Mouse (Mus musculus) limb, embryonic 13.5 days (tissue): ENCODE data around the gene Rfx2. TPM values are rescaled to one million over a fixed set of nuclear protein-coding genes. Genes with fewer than 3 reads are reported as not detected.
A peak's percentile ranks its signal among the peaks of the same experiment; 100 is the strongest.

Experiments
- ATAC-seq: fragments of 200-750 bp; cut with Nextera tagmentation; 2 replicates; pipeline ENCODE4 v1.8.0; 2017; ENCODE audit warnings: low read depth, moderate number of reproducible peaks, moderate TSS enrichment; ENCODE audit not compliant: low FRiP score
- H3K27ac ChIP-seq: fragments of 300-500 bp; sonication (generic); 2 replicates; pipeline ENCODE4 v1.5.1; 2015; ENCODE audit warnings: inconsistent platforms, mild to moderate bottlenecking, moderate library complexity
- H3K27me3 ChIP-seq: fragments of 300-500 bp; sonication (generic); 2 replicates; pipeline ENCODE4 v1.6.1; 2015; ENCODE audit warnings: mild to moderate bottlenecking, inconsistent platforms
- H3K36me3 ChIP-seq: fragments of 300-500 bp; sonication (generic); 2 replicates; pipeline ENCODE4 v1.6.1; 2015; ENCODE audit warnings: inconsistent platforms, mild to moderate bottlenecking, moderate library complexity
- H3K4me1 ChIP-seq: fragments of 300-500 bp; sonication (generic); 2 replicates; pipeline ENCODE4 v1.6.1; 2015; ENCODE audit warnings: inconsistent platforms
- H3K4me2 ChIP-seq: fragments of 300-500 bp; sonication (generic); replicated peaks from 2 replicates; pipeline ENCODE4 v1.6.1; 2015; ENCODE audit warnings: inconsistent platforms, mild to moderate bottlenecking, moderate library complexity
- H3K4me3 ChIP-seq: fragments of 300-500 bp; sonication (generic); 2 replicates; pipeline ENCODE4 v1.5.1; 2015; ENCODE audit warnings: moderate library complexity, mild to moderate bottlenecking, inconsistent platforms
- H3K9ac ChIP-seq: fragments of 300-500 bp; sonication (generic); 2 replicates; pipeline ENCODE4 v1.6.1; 2015; ENCODE audit warnings: mild to moderate bottlenecking, inconsistent platforms
- H3K9me3 ChIP-seq: fragments of 300-500 bp; sonication (generic); 2 replicates; pipeline ENCODE4 v1.6.1; 2016; ENCODE audit warnings: inconsistent platforms
- WGBS: fragments of 180-500 bp; shearing (Covaris S2); methylation state at CpG from one replicate; pipeline ENCODE4 v1.1.7; 2015; 5-methylcytosine and 5-hydroxymethylcytosine counted together
- polyA plus RNA-seq: library from polyadenylated mRNA; unstranded; fragments of >200 nt; fragmentation: Nextera tagmentation; extraction: Ambion mirVana; gene quantifications from 2 replicates; pipeline ENCODE4 v1.2.1, GENCODE M21; 2015

Rfx2 gene
- polyA plus RNA-seq, 1 experiment from 2014 or later, result 4.5 TPM

DNA sequence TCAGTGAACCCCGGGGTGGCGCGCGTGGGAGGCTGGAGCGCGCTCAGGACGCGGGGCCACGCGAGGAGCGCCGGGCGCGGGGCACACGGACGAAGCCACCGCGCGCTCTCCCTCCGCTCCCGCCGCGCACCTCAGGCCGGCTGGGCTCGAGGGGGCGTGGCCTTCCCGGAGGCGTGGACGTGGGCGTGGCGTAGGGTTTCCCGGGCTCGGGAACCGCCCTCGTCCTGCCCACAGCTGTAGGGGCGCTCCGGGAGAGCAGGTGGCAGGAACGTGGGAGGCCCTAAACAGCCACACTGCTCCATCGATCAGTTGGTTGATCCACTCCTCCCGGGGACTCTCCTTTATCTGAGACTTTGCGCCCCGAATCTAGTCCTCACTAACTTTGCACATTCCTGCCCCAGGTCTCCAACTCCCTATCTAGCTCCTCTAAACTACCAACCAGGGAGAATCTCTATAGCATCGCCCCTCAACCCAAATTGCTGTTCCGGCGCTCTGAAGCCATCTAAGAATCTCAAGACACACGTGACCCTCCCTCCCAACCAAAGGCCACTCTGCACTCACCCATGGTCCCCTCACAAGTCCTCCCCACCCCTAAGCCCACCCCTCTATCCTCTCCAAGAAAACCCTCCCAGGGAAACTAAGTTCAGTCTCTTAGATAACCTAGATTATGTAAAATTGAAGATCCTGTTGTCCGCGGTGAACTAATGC, 73.2 kb downstream of the Rfx2 start, which contains the start of gene Nrtn:
Nrtn (minus strand) TSS at position 115 of the 708 bp plus-strand sequence.
- H3K4me2 ChIP-seq, result peak within 1 kb of the TSS; percentile 98
- peaks cover 62% of the 10 kb centered on the region for H3K4me1 ChIP-seq
- peak; percentile 52 for ATAC-seq
- H3K27me3 ChIP-seq, result peaks cover 56% of the 10 kb centered on the region
- H3K9me3 ChIP-seq, result no peaks in the 10 kb centered on the region
- WGBS, result under 1% methylated on average over 43 of the region's 48 CpGs
- H3K4me3 ChIP-seq, result peak within 1 kb of the TSS; percentile 59
- H3K27ac ChIP-seq, result no peak within 1 kb of the TSS
- peak within 1 kb of the TSS; percentile 78 for H3K9ac ChIP-seq
- H3K36me3 ChIP-seq, result no peaks in the 10 kb centered on the region

DNA sequence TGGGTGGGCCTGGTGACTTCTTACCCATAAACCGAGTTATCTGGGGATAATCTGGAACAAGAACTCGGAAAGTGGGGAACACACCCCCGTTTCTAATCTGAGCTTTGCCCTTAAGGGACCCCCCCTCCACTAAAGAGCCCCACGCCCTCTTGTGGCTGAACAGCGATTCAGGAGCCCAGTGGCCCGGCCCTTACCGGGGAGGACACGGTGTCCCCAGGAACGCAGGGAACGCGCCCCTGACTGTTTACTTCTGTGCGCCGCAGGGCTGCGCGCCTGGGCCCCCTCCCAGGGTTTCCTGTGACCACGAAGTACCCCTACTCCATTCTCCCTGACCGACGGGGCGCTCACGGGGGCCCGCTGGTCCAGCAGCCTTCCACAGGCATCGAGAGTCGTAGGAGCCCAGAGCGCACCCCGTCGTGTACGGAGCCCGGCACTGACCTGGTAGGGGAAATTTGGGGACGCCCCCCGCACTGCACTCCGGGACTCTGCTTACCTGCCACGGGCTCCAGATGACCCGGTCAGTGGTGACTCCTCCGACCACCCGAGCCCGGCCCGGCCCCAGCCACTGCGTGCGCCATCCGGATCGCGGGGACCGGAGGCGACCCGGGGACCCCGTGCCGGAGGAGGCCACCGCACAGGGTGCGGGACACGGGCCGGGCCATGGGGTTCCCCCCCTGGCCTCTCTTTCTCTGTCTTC, 74.0 kb downstream of the Rfx2 start:
- ATAC-seq, result peak; percentile 8; the same call in 1 of the 2 replicates
- Histone ChIP-seq H3K4me1 (peaks cover 58% of the 10 kb centered on the region), H3K9ac (peak overlapping the region; percentile 78), H3K4me2 (peak overlapping the region; percentile 98), H3K36me3 (no peaks in the 10 kb centered on the region), H3K4me3 (peak overlapping the region; percentile 59), H3K9me3 (no peaks in the 10 kb centered on the region), H3K27ac (no peak overlapping the region), H3K27me3 (peaks cover 63% of the 10 kb centered on the region)
- 1% methylated on average over 50 of the region's 51 CpGs for WGBS

DNA sequence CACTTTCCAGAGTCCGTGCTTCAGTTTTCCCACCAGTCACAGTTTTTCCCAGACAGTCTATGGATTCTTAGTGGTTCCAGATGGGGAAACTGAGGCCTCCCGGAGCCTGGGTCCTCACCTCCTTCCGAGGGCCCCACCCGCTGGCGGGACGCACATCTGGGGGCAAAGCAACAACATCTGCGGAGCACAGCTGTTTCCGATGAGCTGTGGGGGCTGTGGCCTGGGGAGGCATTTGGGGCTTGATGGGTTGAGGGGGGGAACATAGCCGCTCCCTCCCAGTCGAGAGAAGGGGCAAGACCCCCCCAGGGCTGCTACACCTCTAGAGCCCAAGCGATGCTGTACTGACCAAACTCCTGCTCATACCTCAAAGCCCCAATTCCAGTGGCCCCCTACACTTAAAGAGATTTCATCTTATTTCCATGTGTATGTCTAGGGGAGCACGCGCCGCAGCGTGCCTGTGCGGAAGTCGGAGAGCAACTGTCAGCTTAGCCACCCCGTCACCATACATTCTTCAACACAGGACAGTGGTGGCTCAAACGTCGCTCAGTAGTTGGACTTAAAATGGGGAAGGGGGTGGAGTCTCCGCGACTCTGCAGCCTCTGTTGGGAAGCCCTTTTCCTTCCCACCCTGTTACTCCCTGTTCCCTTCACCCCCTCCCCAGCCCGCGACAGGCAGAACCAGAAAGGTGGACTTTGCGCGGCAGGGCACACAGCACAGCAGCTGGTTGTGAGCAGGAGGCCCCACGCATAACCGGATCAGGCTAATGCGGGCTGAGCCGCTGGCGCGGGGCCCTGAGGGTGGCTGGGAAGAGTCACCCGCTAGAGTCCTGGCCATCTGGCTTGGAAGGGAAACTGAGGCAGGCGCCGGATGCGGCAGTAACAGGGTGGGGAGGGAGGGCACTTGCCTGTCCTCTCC, 76.3 kb downstream of the Rfx2 start:
- no peak for ATAC-seq
- 14% methylated on average over 36 of the region's 36 CpGs for WGBS
- peak overlapping the region; percentile 13; the same call in 1 of the 2 replicates for H3K9ac ChIP-seq
- H3K4me2 ChIP-seq, result peak overlapping the region; percentile 35; the same call in 1 of the 2 replicates
- peaks cover 47% of the 10 kb centered on the region for H3K4me1 ChIP-seq
- peaks cover 84% of the 10 kb centered on the region for H3K27me3 ChIP-seq
- H3K27ac ChIP-seq, result no peak overlapping the region
- H3K9me3 ChIP-seq, result no peaks in the 10 kb centered on the region
- peak overlapping the region; percentile 13; the same call in 1 of the 2 replicates for H3K4me3 ChIP-seq
- peaks cover 6% of the 10 kb centered on the region for H3K36me3 ChIP-seq

DNA sequence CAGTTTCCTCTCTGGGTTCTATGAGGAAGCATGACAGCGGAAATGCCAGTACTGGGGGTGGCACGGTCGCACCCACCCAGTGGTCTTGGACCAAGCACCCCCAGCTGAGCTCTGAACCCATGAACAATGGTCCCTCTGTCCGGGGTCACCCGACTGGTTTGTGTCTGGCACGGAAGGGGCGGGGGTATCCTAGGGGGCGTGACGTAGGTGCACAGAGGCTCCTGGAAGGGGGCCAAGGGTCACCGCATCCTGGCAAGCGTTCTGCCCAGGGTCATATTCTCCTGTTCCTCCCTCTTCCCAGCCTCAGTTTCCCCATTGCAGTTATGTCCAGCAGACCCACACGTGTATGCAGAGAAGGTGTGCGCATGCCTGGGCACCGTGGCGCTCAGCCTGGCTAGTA, 77.4 kb downstream of the Rfx2 start:
- 31% methylated on average over 15 of the region's 15 CpGs for WGBS
- no peak overlapping the region for H3K27ac ChIP-seq
- peaks cover 84% of the 10 kb centered on the region for H3K27me3 ChIP-seq
- no peak overlapping the region for H3K4me3 ChIP-seq
- H3K4me1 ChIP-seq, result peaks cover 39% of the 10 kb centered on the region
- ATAC-seq, result no peak
- H3K9me3 ChIP-seq, result no peaks in the 10 kb centered on the region
- H3K36me3 ChIP-seq, result peaks cover 6% of the 10 kb centered on the region
- peak overlapping the region; percentile 11; the same call in 1 of the 2 replicates for H3K4me2 ChIP-seq
- no peak overlapping the region for H3K9ac ChIP-seq

DNA sequence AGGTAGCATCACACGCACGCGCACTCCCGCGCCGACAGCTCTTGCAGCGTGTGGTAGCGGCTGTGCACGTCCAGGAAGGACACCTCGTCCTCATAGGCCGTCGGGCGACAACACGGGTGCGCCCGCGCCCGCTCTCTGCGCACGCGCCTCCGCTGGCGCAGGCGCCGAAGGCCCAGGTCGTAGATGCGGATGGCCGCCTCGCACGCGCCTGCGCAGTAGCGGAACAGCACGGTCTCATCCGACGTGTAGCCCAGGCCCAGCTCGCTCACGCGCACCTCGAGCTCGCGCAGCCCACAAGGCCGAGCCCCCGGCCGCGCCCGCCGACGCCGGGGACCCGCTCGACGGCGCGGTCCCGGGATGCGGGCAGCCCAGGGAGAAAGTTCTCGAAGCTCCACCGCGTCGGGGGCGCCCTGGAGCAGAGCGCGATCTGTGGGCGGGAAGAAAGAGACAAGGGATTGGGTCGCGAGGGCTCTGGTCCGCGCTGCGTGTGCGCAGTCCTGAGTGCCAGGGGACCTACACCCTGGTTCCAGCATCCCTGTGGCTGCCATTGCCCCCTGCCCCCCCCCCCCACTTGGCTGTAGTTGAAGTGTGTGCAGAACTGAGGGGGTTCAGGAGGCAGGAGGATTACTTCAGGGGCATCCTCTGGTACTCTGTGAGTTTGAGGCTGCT, 79.3 kb downstream of the Rfx2 start:
- ATAC-seq, result peak; percentile 64; the same call in 1 of the 2 replicates

DNA sequence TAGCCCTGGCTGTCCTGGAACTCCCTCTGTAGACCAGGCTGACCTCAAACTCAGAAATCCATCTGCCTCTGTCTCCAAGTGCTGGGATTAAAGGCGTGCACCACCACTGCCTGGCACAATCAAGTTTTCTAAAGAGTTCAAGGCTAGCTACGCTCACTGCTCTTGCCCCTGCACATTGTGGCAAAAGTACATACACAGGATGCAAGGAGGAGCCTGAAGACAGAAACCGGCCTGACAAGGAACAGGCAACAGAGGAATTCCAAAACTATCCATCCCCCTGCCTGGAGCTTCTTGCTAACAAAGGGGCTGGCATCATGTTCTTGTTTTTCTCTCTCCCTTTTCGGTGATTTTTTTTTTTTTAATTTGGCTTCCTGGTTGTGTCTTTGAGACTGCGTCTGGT, 86.6 kb downstream of the Rfx2 start:
- H3K36me3 ChIP-seq, result no peaks in the 10 kb centered on the region
- whole genome bisulfite sequencing, result 64% methylated on average over 5 of the region's 5 CpGs
- ATAC-seq, result no peak
- no peaks in the 10 kb centered on the region for H3K4me1 ChIP-seq
- H3K27me3 ChIP-seq, result no peaks in the 10 kb centered on the region
- no peak overlapping the region for H3K27ac ChIP-seq
- H3K9me3 ChIP-seq, result no peaks in the 10 kb centered on the region
- H3K9ac ChIP-seq, result no peak overlapping the region
- no peak overlapping the region for H3K4me3 ChIP-seq
- no peak overlapping the region for H3K4me2 ChIP-seq

More for the DNA sequence above, 79.3 kb downstream of the Rfx2 start:
- Histone ChIP-seq H3K27me3 (peaks cover 67% of the 10 kb centered on the region), H3K4me2 (peak overlapping the region; percentile 55), H3K36me3 (peaks cover 6% of the 10 kb centered on the region), H3K4me3 (peak overlapping the region; percentile 34), H3K4me1 (peaks cover 22% of the 10 kb centered on the region), H3K9me3 (no peaks in the 10 kb centered on the region), H3K9ac (no peak overlapping the region; the same call in 1 of the 2 replicates), H3K27ac (no peak overlapping the region)
- 25% methylated on average over 71 of the region's 71 CpGs for WGBS

DNA sequence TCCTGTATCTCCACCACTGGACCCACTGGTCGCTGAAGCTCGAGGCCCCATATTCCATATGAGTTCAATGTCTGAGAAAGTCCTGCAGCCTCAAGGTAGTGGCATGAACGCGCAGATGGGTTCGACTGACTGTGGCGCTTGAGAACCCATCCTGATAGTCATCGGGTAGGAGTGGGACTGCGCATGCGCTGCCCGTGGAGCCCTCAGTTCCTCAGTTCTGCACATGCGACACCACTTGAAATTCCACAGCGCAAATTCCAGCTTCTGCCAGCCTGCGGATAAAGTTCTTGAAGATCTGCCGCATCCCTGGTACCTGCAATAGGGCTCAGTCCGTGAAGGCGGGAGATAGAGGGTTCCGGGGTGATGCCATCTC, 90.0 kb downstream of the Rfx2 start:
- ATAC-seq, result no peak
- no peak overlapping the region for H3K9ac ChIP-seq
- 79% methylated on average over 17 of the region's 17 CpGs for WGBS

DNA sequence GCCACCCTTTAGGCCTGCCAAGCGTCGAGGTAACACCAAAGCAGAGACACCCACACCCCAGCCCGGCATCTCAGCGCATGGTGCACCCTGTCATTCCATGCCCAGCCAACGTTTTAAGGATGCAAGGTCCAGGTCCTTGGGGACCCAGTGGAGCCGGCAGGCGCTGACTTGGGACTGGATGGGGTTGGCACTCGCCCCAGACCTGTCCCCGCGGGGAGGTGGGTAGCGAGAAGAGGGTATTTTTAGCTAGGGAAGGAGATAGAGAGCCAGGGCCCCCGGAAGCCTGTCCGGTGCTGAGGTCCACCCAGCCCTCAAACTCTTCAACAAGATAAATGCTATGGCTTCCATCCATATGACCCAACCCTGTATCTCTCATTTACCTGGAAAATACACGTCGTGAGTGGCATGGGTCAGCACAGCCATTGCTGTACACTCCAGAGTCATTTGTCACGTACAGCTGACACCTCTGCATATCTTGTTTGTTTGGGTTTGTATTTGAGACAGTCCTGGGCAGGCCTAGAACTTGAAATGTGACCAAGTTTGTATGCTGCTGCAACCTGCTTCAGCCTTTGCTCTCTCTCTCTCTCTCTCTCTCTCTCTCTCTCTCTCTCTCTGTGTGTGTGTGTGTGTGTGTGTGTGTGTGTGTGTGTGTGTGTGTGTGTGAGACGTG, 90.6 kb downstream of the Rfx2 start:
- WGBS, result 82% methylated on average over 16 of the region's 17 CpGs

More for the DNA sequence above, 90.0 kb downstream of the Rfx2 start:
- H3K9me3 ChIP-seq, result no peaks in the 10 kb centered on the region
- H3K4me3 ChIP-seq, result no peak overlapping the region
- no peaks in the 10 kb centered on the region for H3K36me3 ChIP-seq
- no peak overlapping the region for H3K4me2 ChIP-seq
- H3K4me1 ChIP-seq, result no peaks in the 10 kb centered on the region
- no peak overlapping the region for H3K27ac ChIP-seq
- no peaks in the 10 kb centered on the region for H3K27me3 ChIP-seq

DNA sequence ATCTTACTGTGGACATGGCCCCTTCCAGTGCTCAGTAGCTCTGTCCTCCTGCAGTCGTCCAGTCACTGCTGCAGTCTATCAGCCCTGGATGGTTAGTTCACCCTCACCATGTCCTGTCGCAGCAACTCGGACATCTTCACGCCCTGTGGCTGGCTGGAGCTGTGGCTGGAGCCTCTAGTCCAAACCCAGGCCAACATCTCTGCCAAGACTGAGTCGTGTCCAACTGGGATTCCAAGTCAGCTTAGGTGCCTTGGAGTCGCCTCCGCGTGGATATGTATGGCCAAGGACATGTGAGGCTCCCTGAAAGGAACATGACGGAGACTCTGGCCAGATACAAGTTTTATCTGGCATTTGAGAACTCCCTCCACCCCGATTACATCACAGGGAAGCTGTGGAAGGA, 92.6 kb downstream of the Rfx2 start:
- no peaks in the 10 kb centered on the region for H3K9me3 ChIP-seq
- no peak overlapping the region for H3K4me3 ChIP-seq
- no peaks in the 10 kb centered on the region for H3K36me3 ChIP-seq
- 86% methylated on average over 10 of the region's 10 CpGs for WGBS
- no peaks in the 10 kb centered on the region for H3K4me1 ChIP-seq
- H3K27ac ChIP-seq, result no peak overlapping the region
- no peak overlapping the region for H3K9ac ChIP-seq
- H3K27me3 ChIP-seq, result no peaks in the 10 kb centered on the region
- ATAC-seq, result no peak
- H3K4me2 ChIP-seq, result no peak overlapping the region

More for the DNA sequence above, 90.6 kb downstream of the Rfx2 start:
- no peak overlapping the region for H3K4me3 ChIP-seq
- H3K4me2 ChIP-seq, result no peak overlapping the region
- no peak for ATAC-seq
- no peaks in the 10 kb centered on the region for H3K27me3 ChIP-seq
- no peaks in the 10 kb centered on the region for H3K4me1 ChIP-seq
- no peak overlapping the region for H3K9ac ChIP-seq
- no peak overlapping the region for H3K27ac ChIP-seq
- no peaks in the 10 kb centered on the region for H3K36me3 ChIP-seq
- no peaks in the 10 kb centered on the region for H3K9me3 ChIP-seq

DNA sequence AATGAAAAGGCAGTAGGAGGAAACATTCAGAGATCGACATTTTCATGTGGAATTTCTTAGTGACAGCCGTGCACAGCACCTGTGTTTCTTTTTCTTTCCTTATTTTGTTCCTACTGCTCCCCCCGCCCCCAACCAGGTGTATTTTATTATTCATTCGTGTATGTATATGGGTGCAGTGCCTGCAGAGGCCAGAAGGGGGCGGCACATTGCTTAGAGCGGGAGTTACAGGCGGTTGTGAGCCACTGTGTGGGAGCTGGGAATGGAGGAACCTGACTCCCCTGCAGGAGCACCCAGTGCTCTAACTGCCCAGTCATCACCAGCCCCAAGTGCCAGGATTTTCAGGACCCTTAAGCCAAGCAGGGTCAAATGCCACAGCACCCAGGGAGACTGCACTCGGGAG, 94.3 kb downstream of the Rfx2 start:
- ATAC-seq, result no peak

DNA sequence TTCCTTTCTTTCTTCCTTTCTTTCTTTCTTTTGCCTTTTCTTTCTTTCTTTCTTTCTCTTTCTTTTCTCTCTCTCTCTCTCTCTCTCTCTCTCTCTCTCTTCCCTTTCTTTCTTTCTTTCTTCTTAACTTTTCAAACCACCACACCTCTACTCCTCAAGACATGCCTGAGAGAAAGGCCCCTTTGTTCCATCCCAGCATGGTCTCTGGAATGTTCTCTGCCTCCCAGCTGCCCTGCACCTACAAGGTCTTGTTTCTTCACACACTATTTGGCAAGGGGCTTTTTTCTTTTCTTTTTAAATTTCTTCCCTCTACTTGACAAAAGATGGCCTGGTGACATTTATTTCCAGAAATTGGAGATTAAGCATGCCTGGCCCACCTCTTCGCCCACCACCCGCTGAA, 101.2 kb downstream of the Rfx2 start:
- peaks cover 8% of the 10 kb centered on the region; the same call in 1 of the 2 replicates for H3K36me3 ChIP-seq
- no peak for ATAC-seq
- H3K27me3 ChIP-seq, result no peaks in the 10 kb centered on the region
- H3K27ac ChIP-seq, result no peak overlapping the region
- no peaks in the 10 kb centered on the region for H3K9me3 ChIP-seq
- H3K4me2 ChIP-seq, result no peak overlapping the region
- H3K4me3 ChIP-seq, result no peak overlapping the region
- peaks cover 37% of the 10 kb centered on the region for H3K4me1 ChIP-seq
- 66% methylated on average over 2 of the region's 2 CpGs for WGBS
- H3K9ac ChIP-seq, result no peak overlapping the region

More for the DNA sequence above, 94.3 kb downstream of the Rfx2 start:
- H3K27me3 ChIP-seq, result no peaks in the 10 kb centered on the region
- no peak overlapping the region for H3K9ac ChIP-seq
- no peak overlapping the region for H3K4me2 ChIP-seq
- H3K4me1 ChIP-seq, result no peaks in the 10 kb centered on the region
- 46% methylated on average over 8 of the region's 8 CpGs for WGBS
- H3K9me3 ChIP-seq, result no peaks in the 10 kb centered on the region
- no peaks in the 10 kb centered on the region for H3K36me3 ChIP-seq
- H3K4me3 ChIP-seq, result no peak overlapping the region
- no peak overlapping the region for H3K27ac ChIP-seq
